Mouse (Mus musculus) telencephalon, adult 2 months (tissue): Measurements from ENCODE around the gene Tmem216.

ENCODE experiments used
- DNase-seq: peaks from one replicate; pipeline ENCODE4 v3.0.0-alpha.2; 2011; ENCODE audit warnings: low read depth, low spot score

Gene Tmem216

DNA sequence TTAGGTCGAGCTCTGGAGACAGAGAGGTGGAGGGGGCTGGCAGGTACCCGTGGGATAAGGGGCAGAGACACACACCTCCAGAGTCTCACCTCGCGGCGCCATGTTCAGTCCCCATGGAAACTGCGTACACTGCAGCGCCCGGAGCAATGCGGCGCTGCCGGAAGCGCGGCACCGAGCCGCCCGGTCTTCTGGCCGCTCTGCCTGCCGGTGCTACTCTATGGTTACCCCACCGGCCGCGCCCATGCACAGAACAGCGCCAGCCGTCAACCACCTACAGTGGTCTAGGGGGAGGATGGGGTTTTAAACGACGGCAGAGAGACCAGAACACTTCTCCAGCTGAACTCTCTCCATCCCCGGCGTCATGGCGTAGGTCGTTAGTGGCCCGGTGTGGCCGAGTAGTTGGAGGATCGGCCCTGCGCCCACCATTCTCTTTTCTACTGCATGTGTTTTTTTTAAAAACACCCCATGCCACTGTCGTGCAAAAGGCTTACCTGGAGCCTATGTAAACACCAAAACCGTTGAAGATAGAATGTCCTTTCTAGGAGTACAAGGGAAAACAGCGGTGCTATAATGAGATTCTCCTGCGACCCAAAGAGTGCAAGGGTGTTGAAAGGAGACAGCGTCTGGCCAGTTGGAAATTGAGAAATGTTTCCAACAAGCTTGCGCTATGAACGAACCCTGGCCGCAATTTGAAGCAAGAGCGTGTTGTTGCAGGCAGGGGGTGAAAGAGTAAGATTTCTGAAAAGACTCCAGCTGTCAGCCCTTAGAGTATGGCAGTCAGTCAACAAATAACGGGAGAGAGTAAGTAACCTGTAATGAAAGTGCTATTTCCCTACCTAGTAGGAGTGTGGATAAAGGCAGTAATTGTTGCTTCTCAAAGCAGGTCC, at the start of gene Tmem216:
Tmem216 (minus strand) TSS at position 615 of the 887 bp plus-strand sequence.
- DNase-seq: peak; percentile 80

DNA sequence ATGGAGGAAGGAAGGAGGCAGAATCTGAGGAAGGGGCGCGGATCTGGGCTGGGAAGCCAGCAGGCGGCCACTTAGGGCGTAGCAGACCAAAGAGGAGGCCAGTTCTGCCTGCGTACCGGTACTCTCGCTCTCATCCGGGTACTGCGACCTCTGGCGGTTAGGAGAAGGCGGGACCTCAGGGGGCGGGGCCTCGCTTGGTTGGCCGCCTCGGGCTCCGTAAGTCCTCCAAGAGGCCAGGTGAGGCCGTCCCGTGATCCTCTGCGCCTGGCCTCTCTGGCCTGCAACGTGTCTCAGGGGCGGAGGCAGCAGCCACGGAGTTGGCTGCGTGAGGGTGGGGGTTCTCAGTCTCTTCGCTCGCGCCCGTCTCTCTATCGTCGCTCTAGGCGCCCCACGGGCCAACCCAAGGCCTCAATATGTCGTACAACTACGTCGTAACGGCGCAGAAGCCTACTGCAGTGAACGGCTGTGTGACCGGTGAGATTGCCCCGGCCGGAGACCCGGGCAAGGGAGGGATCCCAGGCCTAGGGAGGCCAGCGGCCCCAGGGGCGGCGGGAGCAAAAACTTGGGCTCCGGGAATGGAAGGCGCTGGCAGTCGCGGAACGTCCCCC, 49.4 kb upstream of the Tmem216 start, which contains the start of the genes Ddb1 and Tkfc:
Ddb1 (plus strand) TSS at position 35 of the 608 bp plus-strand sequence.
Tkfc (minus strand) TSS at position 362 of the 608 bp plus-strand sequence.
- DNase-seq: peak; percentile 97

DNA sequence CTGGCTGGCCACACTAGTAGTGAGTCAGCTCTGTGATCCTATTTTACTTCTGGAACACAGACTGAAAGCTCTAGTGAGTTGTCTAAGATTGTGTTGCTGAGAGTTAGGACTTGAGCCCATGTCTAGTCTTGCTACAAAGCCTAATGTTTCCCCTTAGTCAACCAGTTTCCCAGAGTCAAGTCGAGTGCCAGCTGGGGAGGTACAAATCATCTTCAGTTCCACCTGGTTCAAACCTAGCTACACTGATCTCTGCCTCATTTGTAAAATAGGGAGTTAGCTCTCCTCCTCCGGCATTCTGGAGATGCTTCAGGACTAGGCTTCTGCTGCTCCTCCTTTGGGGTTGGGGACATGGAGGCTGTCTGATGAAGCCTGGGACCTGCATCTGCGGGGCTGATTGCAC, 48.5 kb upstream of the Tmem216 start:
- no peak for DNase-seq

DNA sequence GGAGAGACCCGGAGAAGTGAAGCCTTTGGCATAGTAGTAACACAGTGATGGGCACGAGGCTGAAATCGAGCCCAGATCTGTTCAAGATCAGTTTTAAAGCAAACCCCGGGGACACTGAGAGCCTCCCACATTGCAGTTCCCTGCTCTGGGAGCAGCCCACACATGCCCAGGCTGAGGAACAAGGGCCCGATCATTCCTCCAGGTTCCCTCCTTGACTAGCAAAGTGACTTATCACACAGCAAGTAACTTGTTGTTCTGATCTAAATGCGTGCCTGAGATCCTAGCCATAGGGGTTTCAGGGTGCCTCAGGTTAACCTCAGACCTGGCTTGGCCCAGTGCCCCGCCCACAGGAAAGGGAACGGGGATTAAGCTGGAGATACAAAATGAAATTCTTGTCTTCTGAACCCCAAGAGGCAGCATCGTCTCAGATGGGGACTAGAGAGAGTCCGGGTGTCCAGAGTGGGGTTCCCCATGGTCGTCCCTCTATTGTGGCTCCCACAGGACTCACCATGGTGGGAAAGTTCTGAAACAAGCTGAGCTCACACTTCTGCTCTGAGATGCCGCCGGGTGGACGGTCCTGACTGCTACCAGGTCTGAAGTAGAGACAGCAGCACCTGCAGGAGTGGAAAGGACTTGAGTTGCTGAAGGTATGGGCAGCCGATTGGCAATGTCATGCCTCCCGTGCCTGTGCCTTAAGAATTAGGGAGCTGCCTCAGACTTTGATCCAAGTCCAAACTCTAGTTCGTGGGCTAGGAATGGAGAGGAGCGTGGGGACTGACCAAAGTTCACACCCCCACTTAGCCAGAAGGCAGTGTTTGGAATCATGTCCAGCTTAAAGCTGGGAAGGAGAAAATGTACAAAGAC, 47.9 kb upstream of the Tmem216 start:
- no peak for DNase-seq

DNA sequence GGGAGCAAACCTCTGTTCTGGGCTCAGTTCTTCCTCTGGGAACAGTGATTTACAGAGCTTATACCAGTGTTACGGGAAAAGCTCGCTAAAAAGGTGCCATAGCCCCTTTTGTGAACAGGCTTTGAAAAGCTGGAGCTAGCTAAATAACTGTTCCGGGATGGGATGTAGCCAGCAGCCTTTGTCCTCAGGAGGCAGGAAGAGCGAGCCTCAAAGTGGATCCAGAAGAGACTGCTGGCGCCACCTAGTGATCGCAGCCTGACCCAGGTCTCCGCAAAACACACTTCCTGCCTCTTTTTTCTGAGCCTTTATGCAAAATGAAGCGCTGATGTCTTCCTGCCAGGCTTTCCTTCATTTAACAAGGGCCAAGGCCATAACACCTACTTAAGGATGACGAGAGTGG, 46.7 kb upstream of the Tmem216 start:
- peak; percentile 73 for DNase-seq

DNA sequence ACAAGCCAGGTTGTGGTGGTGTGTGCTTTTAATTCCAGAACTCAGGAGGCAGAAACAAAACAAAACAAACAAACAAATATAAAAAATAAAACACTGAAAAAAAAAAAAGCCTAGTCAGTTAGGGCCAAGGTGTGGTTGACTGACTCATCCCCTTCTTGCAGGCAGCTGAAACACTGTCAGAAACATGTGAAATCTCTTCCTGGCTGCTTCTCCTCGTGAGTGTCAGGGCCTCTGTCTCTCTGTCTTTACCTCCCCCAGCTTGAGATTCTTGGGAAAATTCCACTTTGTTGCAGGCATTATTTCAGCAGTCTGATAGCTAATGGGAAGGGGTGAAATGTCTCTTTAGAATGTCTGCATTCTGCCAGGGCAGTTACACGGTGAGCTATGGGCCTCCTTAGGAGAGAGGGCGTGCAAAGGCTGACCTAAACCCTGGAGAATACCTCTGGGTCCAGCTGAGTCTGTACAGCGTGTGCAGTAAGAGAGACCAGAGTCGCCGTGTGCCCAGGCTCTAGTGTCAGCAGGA, 46.3 kb upstream of the Tmem216 start:
- no peak for DNase-seq

DNA sequence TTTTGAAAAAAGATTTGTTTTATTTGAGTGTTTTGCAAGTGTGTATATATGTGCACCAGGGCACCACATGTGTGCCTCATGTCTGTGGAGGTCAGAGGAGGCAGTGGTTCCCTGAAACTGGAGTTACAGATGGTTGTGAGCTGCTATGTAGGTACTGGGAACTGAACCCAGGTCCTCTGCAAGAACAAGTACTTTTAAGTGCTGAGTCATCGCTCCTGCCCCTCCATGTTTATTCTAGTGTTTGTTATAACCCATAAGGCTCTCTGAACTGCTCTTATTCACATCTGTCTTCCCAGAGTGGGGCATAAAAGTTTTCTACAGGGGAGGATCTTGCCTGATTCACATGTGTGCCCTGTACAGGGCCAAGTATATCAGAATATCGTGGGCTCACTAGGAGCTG, 43.6 kb upstream of the Tmem216 start:
- no peak for DNase-seq

DNA sequence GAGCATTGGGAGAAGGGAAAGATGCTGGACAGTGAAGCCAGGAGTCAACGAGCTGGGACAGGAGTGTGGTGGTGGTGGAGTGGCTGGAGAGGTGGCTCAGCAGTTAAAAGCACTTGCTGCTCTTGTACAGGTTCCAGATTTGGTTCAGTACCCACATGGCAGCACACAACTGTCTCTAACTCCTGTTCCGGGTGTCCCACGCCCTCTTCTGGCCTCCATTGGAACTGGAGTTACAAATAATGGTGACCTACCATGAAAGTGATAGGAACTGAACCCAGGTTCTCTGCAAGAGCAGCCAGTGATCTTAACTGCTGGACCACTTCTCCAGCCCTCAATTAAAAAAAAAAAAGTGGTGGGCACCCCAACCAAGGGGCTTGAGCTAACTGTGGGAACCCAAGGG, 42.1 kb upstream of the Tmem216 start:
- DNase-seq: no peak

DNA sequence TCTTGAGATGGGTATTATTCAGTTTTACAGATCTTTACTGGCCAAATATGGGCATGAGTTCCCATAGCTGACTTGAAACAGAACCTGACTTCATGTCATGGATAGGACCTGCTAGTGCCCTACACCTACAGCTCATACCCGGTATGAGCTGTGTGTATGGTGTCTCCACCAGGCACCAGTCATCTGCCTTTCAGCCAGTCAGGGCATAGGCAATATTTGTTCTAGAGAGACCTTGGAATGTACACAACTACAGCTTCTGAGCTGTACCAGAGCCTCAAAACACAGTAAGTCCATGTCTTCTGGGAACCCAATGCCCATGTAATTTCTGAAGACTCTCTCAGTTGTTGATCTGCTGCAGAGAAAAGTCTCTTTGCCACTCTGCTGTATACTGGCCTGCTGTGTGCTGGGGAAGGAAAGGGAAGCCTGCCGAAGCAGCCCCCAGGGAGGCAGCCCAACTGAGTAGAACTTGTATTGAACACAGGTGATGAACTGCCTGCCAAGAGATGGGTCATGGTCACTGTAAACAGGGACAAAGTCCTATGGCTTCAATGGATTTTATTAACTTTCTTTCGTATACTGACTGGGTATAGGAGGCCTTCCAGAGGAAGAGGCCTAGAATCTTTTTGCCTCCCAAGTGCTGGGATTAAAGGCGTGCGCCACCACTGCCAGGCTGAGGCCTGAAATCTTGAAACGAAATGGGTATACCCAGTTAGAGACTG, 35.8 kb upstream of the Tmem216 start:
- DNase-seq: no peak

DNA sequence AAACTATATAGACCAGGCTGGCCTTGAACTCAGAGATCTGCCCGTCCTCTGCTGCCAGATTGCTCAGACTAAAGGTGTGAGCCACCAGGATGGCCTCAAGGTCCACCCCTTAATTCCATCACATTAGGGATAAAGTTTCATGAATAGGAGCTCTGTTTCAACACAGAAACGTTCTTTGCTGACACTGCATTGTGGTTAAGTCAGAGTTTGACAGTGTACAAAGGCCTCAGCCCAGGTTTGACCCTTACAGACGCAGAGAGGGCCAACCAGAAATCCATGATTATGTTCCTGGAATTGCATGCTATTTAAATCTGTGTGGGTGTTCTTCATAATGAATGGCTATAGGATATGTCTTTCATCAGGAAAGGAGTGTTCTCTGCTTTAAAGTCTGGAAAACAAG, 34.3 kb upstream of the Tmem216 start:
- no peak for DNase-seq

DNA sequence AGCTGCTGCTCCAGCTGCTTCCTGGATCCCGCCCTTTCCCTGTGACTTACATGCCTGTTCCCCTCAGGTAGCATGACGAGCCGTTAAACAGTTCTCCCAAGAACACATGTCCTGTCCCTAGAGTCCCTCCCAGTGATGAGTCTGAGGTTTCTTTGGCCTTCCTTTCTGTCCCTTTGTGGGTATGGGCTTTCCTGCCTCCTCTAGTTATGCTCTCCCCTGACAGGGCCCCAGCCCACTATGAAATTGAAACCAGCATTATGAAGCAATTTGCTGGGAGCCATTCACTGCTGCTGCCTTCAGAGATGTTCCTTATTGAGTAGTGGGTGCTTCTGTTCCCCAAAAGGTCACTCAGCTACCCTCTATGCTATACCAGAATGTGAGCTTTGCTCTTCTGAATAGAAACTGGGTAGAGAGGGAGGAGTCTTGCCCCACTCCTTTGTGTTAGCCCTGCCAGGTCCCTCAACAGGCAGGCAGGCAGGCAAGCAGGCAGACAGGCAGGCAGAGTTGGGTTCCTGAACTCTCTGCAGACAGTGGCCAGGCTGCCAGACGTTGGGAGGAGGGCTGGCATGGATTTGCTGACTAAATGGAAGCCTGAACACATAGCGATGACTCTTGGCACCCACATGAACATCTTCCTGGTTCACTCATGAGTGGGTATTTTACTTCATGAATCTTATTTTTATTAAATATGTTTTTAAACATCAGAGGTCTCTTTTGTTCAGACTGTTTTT, 33.3 kb upstream of the Tmem216 start:
- DNase-seq: no peak

DNA sequence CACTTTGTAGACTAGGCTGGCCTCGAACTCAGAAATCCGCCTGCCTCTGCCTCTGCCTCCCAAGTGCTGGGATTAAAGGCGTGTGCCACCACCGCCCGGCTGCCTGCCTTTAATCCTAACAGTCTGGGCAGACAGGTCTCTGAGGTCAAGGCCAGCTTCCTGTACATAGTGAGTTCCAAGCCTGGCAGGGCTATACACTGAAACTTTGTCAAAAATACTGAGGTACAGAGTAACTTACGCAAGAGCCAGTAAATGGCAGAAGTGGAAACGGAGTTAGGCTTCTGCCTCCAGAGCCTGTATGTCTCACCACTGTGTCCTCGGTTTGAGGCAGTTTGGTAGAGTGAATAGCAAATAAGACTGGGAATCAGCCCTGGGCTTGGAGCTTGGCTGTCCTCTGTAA, 31.2 kb upstream of the Tmem216 start:
- DNase-seq: no peak

DNA sequence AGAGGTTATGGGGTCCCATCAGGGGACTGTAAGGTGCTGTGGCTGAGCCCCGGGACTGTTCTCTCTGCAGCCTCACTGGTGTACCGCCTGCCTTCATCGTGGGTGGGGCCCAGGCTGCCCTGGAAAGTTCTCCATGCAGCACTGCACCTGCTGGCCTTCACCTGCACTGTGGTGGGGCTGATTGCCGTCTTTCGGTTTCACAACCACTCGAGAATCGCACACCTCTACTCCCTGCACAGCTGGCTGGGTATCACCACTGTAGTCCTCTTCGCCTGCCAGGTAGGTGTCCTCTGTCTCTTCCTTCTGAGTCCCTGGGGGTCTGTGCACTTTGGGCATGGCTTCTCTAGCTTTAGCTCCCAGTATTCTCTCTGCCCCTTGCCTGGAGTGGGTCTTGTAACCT, 29.1 kb upstream of the Tmem216 start:
- DNase-seq: no peak

DNA sequence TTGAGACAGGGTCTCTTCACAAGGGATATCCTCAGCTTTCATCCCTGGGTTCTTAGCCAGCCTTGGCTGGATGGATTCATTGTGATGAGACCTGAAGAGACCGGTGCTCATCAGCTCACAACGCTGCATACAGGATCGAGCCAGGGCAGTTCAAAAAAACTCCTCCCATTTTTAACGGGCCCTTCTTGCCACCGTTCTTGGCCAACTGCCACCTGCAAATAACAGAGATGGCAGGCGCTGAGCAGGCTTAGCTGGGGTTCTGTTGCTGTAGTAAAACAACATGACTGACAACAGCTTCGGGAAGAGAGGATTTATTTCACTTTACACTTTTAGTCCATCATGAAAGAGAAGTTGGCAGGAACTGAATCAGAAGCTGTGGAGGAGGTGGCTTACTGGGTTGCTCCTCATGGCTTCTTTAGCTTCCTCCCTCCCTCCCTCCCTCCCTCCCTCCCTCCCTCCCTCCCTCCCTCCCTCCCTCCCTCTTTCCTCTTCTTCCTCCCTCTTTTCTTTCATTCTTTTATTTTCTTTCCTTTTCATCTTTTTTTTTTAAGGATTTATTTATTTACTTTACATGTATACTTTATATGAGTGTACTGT, 27.6 kb upstream of the Tmem216 start:
- DNase-seq: no peak

DNA sequence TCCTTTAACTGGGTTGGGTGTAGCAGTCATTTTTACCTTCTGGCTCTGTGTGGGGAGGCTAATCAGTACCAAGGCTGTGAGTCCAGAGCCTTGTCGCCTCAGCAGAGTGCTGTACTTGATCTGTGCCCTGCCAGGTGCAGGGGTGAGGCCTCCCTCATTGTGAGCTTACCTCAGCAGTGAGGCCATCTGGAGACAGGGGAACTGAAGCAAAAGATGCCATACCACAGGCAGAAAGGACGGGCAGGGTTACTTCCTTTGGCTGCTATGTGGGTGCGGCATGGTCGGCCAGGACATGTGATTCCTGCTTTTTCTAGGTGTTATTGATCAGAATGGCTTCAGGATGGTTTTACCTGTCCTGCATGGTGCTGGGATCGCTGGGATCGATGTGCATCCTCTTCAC, 25.9 kb upstream of the Tmem216 start:
- no peak for DNase-seq

DNA sequence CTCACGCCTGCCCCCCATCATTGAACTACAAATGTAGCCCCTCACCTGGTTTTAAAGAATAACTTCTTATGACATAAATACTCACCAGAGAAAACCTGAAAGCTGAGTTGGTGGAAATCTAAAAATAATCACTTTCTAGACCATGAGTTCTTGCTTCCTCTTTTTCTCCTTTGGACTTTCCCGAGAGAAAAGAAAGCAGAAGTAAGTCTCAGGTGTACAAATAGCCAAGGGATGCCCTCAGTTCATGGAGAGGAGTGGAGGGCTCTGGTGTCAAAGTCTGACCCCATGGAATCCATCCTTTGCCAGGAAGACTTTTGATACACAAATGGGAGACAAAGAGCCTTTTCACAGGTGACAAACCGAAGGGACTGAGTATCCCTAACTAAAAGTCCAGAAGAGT, 24.7 kb upstream of the Tmem216 start:
- DNase-seq: no peak

DNA sequence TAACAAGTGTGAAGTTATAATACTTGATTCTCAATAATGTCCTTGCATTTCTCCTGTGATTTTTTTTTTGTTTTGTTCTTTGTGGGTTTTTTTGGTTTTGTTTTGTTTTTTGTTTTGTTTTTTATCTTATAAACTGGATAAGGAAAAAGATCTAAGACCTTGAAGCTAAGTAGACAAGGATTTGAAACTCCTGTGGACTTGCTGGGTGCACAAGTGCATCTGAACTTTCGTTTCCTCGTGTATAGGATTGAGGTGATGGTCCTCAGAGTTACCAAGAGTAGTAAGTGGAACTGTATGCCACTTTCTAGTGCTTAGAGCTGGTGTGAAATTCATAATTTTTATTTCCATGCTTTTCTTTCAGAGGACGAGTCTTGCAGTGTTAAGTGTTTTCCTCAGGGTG, 24.1 kb upstream of the Tmem216 start:
- DNase-seq: no peak

DNA sequence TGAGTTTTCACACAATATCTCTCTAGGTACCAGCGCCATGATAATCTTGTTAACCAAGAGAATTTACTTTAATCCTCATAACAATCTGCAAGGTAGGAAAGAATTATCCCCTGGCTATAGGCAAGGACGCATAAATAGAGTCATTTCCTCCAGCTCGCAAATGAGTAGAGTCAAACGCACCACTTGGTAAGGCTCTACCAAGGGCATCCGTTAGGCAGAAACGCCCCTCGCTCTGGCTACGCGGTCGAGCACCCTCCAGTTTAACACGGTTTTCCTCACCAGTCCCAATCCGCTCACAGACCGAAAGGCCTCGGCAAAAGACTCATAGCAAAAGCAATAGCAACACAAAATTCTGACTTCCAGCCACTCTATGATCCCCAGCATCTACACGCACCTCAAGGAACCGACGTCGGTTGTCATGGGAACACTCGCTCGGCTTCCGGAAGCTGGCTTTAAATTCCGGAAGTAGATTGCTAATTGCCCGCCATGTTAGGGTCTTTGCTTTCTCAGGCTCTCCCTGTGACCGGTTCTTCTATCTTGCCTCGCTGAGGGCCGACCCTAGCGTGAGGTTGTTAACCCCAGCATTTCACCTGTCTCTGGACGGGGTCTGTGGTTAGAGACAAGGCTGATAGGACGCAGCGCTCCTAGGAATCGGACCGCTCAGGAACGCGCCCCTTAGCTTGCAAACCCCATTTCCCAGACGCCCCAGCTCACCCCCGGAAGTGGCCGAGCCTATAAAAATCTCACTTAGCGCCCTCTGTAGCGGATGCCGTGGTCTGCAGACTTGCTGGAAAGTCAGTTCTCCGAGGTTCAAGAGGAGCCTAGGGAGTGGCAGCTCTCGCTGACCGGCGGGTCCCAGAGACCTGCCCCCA, 20.9 kb upstream of the Tmem216 start, which contains the start of the genes Cyb561a3 and Tmem138:
Cyb561a3 (plus strand) TSS at position 483 of the 872 bp plus-strand sequence.
Tmem138 (minus strand) TSS at position 673 of the 872 bp plus-strand sequence.
- peak; percentile 98 for DNase-seq

DNA sequence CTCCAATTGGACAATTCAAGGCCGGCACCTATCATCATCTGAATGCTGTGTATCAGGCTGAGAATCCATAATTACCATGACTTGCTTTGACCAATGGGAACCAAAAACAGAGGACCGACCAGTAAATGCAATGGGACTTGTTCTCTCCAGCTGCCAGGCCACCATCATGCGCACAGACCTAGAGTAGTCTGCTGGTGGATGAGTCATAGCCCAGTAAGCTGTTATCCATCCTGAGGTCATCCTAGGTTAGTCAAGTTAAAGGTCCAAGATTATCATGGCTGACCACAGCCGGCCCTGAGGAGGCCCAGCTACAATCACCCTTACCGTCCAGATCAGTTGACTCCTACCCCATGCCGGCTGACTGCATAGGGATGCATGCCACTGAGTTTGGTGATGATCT, 13.6 kb upstream of the Tmem216 start:
- DNase-seq: no peak
